Mouse (Mus musculus) heart, adult 2 months (tissue): ENCODE measurements around the gene Stk39.

Experiments
- CTCF ChIP-seq: fragments of 200-600 bp; IDR thresholded peaks from 2 replicates; pipeline ENCODE4 v1.8.1; 2022; ENCODE audit warnings: antibody characterized with exemption, mild to moderate bottlenecking, moderate library complexity
- EP300 ChIP-seq: fragments of 200-500 bp; IDR thresholded peaks from 2 replicates; pipeline ENCODE4 v1.6.1; 2011; ENCODE audit warnings: low read depth, low read length, control low read depth; ENCODE audit not compliant: insufficient read depth
- POLR2A ChIP-seq: fragments of 200-500 bp; IDR thresholded peaks from 2 replicates; pipeline ENCODE4 v1.6.1; 2011; ENCODE audit warnings: mild to moderate bottlenecking, low read depth, low read length, control low read depth; ENCODE audit not compliant: insufficient read depth

DNA sequence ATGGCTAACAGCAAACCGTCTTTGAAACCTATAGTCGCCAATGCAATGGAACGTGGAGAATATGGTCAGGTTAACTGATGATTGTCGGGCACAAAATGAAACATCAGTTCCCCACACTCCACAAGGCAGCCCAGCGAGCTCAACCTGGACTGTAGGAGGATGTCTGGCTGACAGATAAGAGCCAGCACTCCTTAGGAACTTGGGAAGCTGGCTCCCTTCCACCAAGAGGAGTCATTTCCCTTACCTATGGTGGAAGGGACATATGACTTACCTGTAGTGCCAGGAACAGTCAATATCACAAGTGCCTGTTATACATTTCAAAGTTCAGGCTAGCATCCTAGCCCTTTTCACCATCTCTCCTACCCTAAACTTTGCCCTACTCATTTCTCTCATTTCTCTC, 14.0 kb downstream of the Stk39 start:
- no peak for TF ChIP-seq CTCF
- no peak for TF ChIP-seq POLR2A
- no peak for TF ChIP-seq EP300
